Mouse (Mus musculus) adrenal gland, postnatal 14 days (tissue): ENCODE data around the gene Fto. TPM values are rescaled to one million over a fixed set of nuclear protein-coding genes. Genes with fewer than 3 reads are reported as not detected.

ENCODE experiments used
- DNase-seq: peaks from one replicate; pipeline ENCODE4 v3.0.0; 2021; ENCODE audit warnings: mixed read lengths
- total RNA-seq: library from RNA; stranded (reverse); gene quantifications from 2 replicates; pipeline ENCODE4 v1.2.3, GENCODE M21; 2021

The Fto gene
- total RNA-seq, 1 experiment from 2014 or later = 68.1 TPM

DNA sequence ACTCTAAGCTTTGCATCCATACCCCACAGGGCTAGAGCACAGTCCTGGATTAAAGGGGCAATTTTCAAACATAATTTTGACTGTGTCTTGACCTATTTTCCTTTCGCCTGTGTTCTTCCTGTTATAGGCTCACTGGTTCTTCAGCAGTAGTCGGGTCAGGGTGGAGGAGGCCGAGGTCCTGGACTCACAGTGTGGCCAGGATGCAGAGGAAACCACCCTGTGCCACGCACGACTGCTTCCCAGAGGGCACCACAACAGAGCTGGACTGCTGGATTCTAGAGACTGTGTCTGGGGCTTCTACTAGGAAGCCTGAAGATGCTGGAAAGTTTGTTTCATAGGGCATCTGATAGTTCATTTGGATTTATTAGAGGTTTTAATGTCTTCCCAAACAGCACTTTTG lies 366.8 kb downstream of the Fto start:
- DNase-seq = no peak

DNA sequence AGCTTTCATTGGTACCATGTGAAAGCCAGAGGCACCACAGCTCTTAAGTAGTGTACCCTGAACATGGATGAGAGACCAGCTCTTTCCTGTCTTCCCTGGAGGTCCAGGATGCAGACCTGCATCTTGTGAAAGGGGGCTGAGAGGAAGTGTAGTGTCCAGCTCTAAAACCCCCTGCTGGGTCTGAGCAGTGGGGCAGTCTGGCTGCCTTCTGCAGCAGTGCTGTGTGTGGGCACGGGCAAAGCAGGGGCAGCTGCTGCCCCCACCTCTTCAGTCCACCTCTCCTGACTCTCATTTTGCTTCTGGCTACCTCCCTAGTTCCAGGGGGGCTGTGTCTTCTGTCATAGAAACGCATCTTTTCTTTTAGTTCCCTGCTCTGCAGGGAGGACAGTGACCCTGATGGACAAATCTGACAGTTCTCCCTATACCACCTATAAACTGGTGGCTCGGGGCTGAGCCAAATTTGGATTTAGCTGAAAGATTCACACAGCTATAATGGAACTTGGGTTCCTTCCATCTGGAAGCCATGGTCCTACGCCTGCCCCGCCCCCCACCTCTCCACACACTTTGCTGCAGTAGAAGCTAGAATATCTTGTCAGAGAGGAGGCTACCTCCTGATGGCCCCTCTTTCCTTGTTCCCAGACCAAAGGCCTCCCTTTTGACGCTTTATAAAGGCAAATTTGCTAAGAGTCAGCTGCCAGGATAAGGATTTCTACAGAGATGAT lies 371.4 kb downstream of the Fto start:
- no peak for DNase-seq

DNA sequence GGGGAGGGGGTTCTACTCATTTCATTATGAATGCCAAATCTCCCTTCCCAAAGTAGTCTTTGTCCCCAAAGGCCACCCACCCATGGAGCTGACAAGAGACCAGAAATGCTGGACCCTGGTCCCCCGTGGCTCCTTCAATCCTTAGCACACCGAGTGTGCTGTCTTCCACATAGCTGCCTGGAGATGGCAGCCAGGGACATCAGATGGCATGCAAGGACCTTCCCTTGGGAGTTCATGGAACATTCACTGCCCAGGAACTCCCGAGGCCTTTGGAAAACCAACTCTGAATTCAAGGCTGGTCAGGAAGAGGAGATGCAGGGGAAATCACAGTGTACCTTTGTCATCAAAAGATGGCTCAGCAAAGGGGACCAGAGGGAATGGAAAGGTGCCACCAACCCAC lies 372.1 kb downstream of the Fto start:
- peak; percentile 18 for DNase-seq

DNA sequence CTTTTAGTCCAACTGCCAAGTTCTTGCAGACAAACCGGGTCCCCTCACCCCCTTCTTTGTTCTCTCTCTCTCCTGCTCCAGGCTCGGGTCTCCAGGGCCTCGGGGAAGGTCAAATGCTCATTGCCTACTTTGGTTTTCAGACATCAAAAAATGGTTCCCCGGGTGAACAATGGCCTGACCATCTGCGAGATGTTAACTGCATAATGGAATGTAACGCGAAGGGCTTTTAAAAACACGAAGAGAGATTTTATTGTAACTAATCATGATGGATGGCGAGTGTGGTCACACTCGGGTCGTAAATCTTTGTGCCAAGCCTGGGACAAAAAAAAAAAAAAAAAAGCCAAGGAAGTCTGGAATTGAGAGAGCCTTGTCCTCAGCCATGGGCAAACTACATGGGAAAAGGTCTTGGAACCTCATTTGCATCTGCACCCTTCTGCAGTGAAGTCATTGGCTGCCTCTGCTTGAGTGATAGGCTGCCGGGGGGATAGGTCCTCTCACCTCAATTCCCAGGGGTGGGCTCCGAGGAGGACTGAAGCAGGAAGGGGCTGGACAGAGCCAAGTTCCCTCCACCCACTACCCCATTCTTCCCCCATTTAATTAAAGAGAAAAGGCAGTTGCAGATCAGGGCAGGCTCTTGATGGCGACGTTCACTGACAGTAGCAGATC lies 378.9 kb downstream of the Fto start:
- DNase-seq = no peak

GRCm38 (mm10) chr8:91706533-91706932 lies 393.2 kb downstream of the Fto start:
- peak; percentile 20 for DNase-seq

- no peak for DNase-seq
Measured at GRCm38 (mm10) chr8:91708661-91709060, 395.3 kb downstream of the Fto start.

GRCm38 (mm10) chr8:91709768-91710167 lies 396.4 kb downstream of the Fto start:
- no peak for DNase-seq

DNA sequence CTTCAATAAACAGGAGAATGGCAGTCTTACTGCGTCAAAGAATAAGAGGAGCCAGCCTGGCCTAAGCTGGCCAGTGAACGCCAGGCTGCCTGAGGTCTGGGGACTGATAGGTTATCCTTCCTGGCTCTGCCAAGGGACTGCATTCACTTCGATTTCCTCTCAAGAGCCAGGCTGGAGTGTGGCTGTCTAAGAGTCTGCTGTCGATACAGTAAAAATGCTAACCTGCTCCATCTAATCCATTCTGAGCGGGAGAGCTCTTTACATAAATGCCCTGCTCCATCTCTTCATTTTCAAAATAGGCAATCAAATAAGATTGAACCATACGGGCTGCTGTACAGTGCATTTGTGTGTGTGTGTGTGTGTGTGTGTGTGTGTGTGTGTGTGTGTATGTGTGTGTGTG lies 397.9 kb downstream of the Fto start:
- DNase-seq = no peak

GRCm38 (mm10) chr8:91711981-91712598 lies 398.8 kb downstream of the Fto start:
- no peak for DNase-seq

- DNase-seq = no peak
Measured at GRCm38 (mm10) chr8:91712731-91713569, 399.6 kb downstream of the Fto start.

GRCm38 (mm10) chr8:91713677-91714312 lies 400.5 kb downstream of the Fto start:
- DNase-seq = no peak

DNA sequence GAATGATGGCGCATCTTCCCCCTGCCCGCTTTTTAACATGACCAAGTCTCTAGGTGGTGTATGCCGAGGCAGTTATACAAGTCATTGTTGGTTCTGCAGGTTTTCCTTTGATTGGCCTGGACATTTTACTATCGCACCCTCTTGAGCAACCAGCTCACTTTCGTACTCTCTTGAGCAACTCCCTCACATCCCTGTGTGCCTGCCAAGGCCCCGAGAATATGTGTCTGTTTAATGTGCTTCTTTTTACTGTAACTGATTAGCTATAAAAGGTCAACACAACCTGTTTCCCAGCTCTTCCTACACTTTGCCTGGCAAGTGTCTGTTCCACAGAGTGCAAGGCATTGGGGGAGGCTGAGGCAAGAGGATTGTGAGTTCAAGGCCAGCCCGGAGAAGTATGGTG lies 401.4 kb downstream of the Fto start:
- DNase-seq = peak; percentile 18

DNA sequence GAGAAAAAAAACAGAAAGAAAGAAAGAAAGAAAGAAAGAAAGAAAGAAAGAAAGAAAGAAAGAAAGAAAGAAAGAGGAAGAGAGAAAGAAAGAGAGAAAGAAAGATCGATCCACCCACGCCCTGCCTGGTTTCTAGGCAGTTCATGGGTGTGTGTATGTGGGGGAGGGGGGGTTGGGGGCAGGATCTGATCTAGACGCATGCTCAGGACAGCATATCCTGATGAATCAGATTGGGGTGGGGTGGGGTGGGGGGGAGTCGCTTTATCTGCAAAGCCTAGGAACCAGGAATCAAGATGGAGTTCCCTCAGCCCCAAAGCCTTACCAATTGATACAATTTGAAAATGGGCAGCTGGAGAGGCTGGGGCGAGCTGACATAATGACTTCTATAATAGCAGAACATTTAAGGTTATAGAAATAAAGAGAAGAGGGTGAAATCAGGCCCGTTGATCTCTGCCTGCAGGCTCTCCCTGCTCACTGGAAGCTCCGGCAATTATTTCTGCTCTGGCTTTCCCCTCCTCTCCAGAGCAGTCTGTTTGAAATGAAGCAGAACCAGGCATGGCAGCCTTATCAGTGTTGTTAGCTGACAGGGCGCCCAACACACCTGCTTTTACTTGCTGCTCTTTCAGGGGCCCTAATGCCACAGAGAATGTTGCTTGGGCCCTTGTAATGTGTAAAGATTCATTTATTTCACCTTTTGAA lies 402.2 kb downstream of the Fto start:
- DNase-seq = peak; percentile 19

Other genes starting within 250 kb of the Fto start
- gene Rbl2, start 243.5 kb upstream of the Fto start, total RNA-seq = 32.3 and 40.2 TPM in 2 replicates
- gene Aktip, start 113.5 kb upstream of the Fto start, total RNA-seq = 33.8 and 37.0 TPM in 2 replicates
- gene Rpgrip1l, start 263 bp upstream of the Fto start, total RNA-seq = 7.1 and 10.5 TPM in 2 replicates